Mouse (Mus musculus) megakaryocyte, embryonic 14.5 days (primary cell): ENCODE measurements around the gene Thtpa.

Source experiments
- FLI1 ChIP-seq: IDR thresholded peaks from 2 replicates; pipeline ENCODE4 v1.6.1; 2012; ENCODE audit warnings: low read length, inconsistent platforms, mixed read lengths
- GATA1 ChIP-seq: IDR thresholded peaks from 3 replicates; pipeline ENCODE4 v1.6.1; 2012; ENCODE audit warnings: mixed read lengths, low read length, inconsistent platforms, borderline replicate concordance

DNA sequence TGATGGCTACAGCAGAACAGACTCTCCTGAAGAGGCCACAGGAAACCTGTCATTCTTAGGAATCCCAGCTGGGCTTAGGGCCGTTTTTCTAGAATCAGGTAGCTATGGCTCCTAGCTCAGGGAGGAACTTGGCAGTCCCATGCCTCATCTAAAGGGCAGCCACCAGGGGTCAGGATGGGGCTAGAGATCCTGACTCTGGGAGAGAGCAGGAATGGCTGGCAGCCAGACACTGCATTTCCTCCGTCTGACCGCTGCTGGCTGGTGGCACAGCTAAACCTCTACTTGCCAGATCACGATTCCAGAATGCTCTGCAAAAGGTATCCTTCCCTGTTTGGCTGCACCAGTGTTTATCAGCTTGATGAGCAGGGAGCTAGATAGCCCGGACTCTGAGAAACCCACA, 27.4 kb downstream of the Thtpa start:
- TF ChIP-seq GATA1 (no peak), FLI1 (no peak)
